Mouse (Mus musculus): ENCODE results near the gene Ubr3. TPM values are rescaled to one million over a fixed set of nuclear protein-coding genes. Genes with fewer than 3 reads are reported as not detected.
A peak's percentile ranks its signal among the peaks of the same experiment; 100 is the strongest.
"Not testable (repeated sequence)": the region's sequence is repeated elsewhere in the genome, so short reads cannot be mapped to it uniquely, and the experiment has no call there.

Gene Ubr3
- polyA plus RNA-seq (2017; shearing (Covaris generic)) = 10 to 100 TPM; 11.7 to 16.1 TPM

DNA sequence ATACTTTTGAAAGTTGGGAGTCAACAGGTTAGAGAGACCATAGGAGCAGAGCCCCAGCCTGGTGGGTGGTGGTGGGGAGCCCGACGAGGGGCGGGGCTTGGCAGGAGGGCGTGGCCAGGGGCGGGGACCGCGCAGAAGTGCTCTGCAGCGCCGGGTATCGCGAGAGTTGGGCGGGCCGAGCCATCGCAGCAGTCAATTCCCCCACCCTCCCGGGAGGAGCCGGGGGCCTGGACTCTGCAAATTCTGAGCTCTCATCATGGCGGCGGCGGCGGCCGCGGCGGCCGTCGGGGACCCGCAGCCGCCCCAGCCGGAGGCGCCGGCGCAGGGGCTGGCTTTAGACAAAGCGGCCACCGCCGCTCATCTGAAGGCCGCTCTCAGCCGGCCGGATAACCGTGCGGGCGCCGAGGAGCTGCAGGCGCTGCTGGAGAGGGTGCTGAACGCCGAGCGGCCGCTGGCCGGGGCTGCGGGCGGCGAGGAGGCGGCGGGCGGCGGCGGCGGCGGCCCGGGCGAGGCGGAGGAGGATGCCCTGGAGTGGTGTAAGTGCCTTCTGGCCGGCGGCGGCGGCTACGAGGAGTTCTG, at the start of gene Ubr3:
Gene Ubr3, plus strand, starts transcription at position 208 of the 579 bp plus-strand sequence.
- peak; percentile 95 for ATAC-seq

- no peak for ATAC-seq
Measured at GRCm38 (mm10) chr2:69849215-69849614, 47.8 kb upstream of the Ubr3 start.

- ATAC-seq = no peak
Measured at GRCm38 (mm10) chr2:69851427-69852058, 45.5 kb upstream of the Ubr3 start.

GRCm38 (mm10) chr2:69856392-69856791, 40.7 kb upstream of the Ubr3 start:
- ATAC-seq = no peak

DNA sequence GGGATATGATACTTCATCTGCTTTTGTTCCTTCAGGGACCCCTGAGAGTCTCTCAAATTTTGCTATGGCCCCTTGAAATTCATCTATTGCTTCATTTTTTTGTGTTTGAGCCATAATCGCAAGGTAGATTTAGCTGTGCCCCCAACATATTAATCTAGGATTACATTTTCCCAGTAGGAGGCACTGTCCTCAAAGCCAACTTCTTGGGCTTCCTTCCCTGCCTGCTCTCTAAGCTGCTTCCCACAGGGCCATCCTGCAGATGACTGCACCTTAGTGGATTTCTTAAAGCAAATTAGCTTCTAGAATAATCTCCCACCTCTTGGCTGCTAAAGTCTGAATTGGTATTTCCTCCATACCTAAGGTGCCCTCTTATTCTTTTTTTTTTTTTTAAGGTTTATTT, 39.2 kb upstream of the Ubr3 start:
- no peak for ATAC-seq

DNA sequence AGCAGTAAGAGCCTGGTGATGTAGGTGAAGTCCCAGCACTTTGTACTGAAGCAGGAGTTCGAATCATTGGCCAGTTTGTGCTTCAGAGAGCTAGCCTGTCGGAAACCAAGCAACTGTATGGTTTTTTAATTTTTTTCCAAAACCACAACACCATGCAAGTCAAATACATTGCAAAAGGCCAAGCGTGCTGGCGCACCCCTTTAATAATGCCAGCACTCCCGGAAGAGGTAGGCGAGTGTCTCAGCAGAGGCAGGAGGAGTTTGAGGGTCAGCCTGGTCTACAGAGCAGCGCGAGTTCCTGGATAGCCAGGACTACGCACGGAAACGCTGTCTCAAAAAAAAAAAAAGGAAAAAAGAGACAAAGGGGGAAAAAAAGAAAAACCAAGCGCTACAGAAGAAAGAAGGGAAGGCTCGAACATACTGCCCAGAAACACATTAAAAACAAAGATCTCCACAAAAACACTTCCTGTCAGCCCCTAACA, 36.0 kb upstream of the Ubr3 start:
- peak; percentile 49 for ATAC-seq

DNA sequence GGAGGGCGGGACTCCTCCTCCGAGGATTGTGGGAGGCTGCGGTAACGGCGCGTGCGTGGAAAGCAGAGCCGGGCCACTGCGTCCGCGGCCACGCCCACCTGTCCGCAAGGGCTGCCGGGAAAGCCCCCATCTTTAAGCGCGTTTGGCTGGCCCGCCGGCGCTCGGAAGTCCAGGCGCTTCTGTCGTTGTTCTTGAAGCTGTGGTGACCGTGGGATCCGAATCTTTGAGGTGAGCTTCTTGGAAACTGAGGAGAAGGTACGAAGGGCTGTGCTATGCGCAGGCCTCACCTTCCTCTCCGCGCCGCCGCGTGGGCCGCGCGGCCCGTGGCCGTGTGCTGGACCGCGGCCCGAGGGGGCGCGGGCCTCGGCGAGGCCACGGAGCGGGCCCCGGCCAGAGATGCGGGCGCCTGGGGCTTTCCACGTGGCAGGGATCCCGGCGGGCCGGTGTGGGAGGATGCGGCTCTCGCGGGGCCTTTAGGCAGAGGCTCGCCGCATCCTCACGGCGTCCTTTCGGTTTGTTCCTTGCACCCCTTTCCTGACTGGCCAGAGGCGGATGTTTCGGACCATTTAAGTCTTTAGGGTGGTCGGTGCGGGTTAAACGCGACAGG, 35.5 kb upstream of the Ubr3 start, which contains the start of gene Ssb:
Gene Ssb, plus strand, starts transcription at position 78 of the 607 bp plus-strand sequence.
- ATAC-seq = peak; percentile 84

DNA sequence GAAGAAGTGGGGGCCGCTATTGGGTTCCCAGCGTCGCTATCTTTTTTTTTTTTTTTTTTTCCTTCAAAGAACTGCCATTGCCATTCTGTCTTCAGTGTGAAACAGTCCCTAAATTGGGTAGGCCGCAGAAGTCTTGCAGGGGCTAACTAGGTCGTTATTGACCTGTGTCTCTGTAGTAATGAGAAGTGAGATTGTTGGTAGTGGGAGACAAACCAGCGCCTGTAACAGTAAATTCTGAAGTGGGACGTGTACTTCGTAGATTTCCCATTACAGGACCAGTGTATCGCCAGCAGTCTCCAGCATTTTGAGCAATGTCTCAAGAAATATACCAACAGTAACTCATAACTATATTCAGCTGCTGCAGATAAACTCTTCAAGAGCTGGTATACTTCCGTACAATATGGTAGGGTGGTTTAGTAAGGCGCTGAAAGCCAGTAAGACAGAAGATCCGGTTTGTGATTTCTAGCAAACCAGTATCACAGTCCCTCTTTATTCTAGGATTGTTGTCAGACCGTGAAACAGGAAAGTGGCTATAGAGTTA, 34.9 kb upstream of the Ubr3 start:
- ATAC-seq = peak; percentile 28

DNA sequence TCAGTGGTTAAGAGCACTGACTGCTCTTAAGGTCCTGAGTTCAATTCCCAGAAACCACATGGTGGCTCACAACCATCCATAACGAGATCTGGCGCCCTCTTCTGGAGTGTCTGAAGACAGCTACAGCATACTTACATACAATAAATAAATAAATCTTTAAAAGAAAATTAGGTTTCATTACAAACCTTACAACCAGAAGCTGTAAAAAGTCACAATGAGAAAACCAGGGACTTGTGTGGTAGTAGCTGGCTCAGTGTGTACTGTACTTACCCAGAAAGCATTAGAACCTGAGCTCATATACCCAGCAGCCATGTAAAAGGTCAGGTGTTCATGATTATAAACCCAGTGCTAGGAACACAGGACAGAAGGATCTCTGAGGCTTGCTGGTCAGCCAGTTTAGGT, 13.1 kb upstream of the Ubr3 start:
- ATAC-seq = no peak

DNA sequence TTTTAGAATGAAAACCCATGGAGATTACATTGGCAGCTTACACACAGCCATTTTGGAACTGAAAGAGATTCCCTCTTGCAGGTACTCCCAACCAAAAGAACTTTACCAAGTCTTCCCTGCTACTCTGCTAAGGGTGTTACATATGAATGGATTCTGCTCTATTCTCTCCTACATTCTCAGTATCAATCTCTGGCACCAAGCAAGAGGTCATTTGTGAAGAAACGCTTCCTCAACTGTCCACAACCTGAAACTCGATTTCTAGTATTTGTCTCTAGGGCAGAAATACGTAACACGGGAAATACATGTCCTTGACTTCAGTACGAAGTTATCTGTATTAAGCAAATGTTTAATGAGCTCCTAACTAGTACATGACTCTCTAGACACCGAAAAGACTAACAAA, 12.5 kb upstream of the Ubr3 start:
- ATAC-seq = no peak

GRCm38 (mm10) chr2:69885050-69885449, 12.0 kb upstream of the Ubr3 start:
- ATAC-seq = peak; percentile 3

DNA sequence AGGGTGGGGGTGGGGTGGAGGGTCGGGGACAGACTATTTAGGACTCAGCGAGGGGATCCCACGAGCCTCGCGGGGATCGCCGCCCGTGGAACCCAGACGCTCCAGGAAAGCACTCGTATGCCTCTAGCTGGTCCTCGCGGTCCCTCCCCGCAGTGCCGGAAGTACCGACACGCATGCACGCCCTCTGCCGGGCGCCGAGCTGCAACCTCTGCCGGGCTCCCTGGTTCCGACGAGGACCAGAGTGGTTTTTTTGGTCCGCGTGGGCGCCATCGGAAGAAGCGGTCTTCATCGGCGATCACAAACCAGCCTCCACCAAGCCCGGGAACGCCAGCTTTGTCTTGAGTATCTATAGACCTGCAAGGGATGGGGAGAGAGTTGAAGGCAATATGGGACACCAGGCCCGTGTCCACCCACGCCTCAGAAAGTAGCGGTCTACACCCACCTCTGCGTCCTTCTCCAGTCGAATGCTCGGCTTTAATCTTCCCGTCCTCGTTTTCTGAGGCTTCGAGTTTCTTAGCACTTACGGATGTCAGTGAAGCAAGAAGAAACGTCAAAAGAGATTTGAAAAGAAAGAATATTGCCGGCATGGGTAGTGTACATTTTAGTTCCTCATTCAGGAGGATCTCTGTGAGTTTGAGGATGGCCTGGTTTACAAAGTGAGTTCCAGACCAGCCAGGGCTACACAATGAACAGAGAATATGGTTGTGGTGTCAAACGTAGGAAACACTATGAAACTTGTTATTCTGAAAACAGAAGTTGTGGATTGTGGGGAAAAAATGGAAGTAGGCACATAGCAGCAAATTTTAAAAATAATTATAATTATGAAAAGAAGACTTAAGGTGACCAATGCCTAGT, 11.4 kb upstream of the Ubr3 start, which contains the start of gene Mettl5:
Gene Mettl5, minus strand, starts transcription at position 165 of the 855 bp plus-strand sequence.
- ATAC-seq = peak; percentile 99

GRCm38 (mm10) chr2:69888957-69889356, 8.1 kb upstream of the Ubr3 start:
- no peak for ATAC-seq

DNA sequence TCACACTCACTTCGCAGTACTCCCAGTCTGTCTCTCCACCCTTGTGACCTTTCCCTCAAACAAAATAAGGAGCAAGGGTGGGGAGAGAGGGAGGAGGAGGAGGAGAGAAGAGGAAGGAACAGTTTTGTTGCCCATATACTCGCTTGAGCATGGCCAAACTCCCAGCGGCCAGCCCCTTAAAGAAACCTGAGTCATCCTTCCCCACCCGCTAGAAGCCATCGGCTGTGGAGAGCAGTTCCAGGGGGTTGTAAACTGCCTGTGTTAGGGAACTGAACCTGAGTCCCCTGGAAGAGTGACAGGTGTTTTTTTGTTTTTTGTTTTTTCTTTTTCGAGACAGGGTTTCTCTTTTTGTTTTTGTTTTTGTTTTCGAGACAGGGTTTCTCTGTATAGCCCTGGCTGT, 6.2 kb upstream of the Ubr3 start:
- no peak for ATAC-seq

- ATAC-seq = no peak
Measured at GRCm38 (mm10) chr2:69893145-69893544, 3.9 kb upstream of the Ubr3 start.

DNA sequence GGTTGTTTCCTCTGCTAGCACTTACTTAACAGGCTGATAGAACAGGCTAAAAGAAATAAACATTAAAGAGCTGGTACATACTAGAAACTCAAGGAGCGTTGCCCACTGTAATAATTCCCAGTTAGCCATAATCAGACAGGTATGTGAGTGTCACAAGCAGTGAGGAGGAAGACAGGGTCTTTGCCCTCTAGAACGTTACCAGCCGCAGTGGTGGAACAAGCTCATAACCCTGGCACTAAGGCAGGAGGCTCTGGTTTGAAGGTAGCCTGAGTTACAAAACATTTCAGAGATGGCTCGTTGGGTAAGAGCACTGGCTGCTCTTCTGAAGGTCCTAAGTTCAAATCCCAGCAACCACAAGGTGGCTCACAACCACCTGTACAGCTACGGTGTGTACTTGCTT, 3.2 kb upstream of the Ubr3 start:
- ATAC-seq = no peak

- no peak for ATAC-seq
Measured at GRCm38 (mm10) chr2:69895502-69896223, 1.4 kb upstream of the Ubr3 start.

DNA sequence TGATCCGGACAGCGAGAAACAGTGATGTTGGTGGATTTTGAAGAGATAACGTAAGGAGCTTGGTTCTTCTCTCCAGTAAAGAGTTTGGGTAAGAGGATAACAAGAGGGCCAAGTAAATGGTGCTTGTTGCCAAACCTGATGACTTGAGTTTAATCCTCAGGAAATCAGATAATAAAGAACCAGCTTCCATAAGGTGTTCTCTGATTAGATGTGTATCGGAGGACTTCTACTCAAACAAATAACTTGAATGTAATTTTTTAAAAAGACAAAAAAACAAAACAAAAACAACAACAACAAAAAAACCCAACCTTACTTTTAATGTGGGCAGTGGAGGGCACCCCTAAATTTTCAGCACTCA, 843 bp upstream of the Ubr3 start:
- ATAC-seq = no peak

DNA sequence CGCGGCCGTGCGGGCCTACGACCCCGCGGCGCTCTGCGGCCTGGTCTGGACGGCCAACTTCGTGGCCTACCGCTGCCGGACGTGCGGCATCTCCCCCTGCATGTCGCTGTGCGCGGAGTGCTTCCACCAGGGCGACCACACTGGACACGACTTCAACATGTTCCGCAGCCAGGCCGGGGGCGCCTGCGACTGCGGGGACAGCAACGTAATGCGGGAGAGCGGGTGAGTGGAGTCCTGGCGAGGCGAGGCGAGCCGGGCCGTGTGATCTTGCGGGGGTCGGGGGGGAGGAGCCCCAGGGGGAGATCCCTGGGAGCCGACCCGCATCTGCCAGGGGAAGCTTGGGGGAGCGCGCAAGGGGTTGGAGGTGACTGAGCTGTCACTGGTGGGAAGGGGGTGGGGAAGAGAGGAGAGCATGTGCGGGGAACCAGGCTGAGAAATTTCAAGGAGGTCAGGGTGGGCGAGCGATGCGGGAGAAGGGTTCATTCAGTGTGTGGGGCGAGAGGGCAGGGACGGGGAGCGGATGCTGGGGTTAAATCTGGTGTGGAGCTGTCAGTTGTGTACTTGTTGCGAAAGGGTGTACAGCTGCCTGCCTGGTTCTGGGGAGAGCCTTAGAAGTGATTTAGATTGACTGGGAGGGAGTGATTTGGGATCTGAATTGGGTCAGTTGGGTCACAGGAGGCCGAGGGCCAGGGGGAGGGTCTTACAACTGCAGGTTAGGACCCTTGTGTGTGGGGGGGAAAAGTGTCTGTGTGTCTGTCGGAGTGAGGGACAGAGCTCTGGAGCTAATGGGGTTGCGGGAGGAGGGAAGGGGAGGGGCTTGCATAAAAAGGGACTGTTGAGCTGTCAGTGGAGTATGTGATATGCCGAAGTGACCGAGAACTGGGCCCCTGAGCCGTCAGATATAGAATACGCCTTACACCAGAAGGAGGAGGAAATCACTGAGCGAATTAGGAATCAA, 851 bp downstream of the Ubr3 start:
- ATAC-seq = peak; percentile 63

GRCm38 (mm10) chr2:69903541-69903940, 6.5 kb downstream of the Ubr3 start:
- no peak for ATAC-seq

DNA sequence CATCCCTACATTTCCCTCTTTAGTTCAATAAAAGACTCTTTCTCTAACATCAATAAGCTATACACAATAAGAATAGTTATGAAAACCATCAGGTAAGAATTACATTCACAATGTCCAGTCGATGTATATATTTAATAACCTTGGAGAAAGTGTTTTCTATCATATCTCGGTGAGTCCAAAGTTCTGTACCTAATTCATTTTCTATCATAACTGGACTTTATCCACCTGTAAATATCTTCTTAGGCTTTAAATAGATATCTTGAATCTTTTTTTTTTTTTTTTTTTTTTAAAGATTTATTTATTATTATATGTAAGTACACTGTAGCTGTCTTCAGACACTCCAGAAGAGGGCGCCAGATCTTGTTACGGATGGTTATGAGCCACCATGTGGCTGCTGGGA, 10.3 kb downstream of the Ubr3 start:
- ATAC-seq = not testable (repeated sequence)
